Mouse (Mus musculus) embryo, embryonic 9.5 days (tissue): ENCODE measurements around the gene Nfkbil1.

Experiments
- DNase-seq: peaks from one replicate; pipeline ENCODE4 v3.0.0-alpha.2; 2017; ENCODE audit errors: extremely low spot score

Gene Nfkbil1

GRCm38 (mm10) chr17:35204494-35205379 lies 30.9 kb downstream of the Nfkbil1 start, which contains the start of gene Lta:
Gene Lta (minus strand): TSS chr17:35205351.
- no peak for DNase-seq

- DNase-seq: no peak
Observed at GRCm38 (mm10) chr17:35202442-35202841, 33.1 kb downstream of the Nfkbil1 start.

GRCm38 (mm10) chr17:35201787-35202186 lies 33.8 kb downstream of the Nfkbil1 start, which contains the start of gene Tnf:
Gene Tnf (minus strand): TSS chr17:35202007.
- DNase-seq: no peak

GRCm38 (mm10) chr17:35201128-35201527 lies 34.5 kb downstream of the Nfkbil1 start:
- no peak for DNase-seq

GRCm38 (mm10) chr17:35200398-35200797 lies 35.2 kb downstream of the Nfkbil1 start:
- no peak for DNase-seq

GRCm38 (mm10) chr17:35198946-35199345 lies 36.6 kb downstream of the Nfkbil1 start:
- DNase-seq: no peak

GRCm38 (mm10) chr17:35198029-35198428 lies 37.6 kb downstream of the Nfkbil1 start:
- no peak for DNase-seq

GRCm38 (mm10) chr17:35197126-35197525 lies 38.5 kb downstream of the Nfkbil1 start:
- no peak for DNase-seq

- no peak for DNase-seq
Observed at GRCm38 (mm10) chr17:35196321-35196641, 39.3 kb downstream of the Nfkbil1 start.

- peak; percentile 74 for DNase-seq
Observed at GRCm38 (mm10) chr17:35195631-35196320, 39.8 kb downstream of the Nfkbil1 start.

GRCm38 (mm10) chr17:35194844-35195630 lies 40.6 kb downstream of the Nfkbil1 start:
- no peak for DNase-seq

GRCm38 (mm10) chr17:35193881-35194843 lies 41.4 kb downstream of the Nfkbil1 start, which contains the start of gene Ltb:
Gene Ltb (plus strand): TSS chr17:35194439.
- no peak for DNase-seq

- DNase-seq: no peak
Observed at GRCm38 (mm10) chr17:35192924-35193323, 42.7 kb downstream of the Nfkbil1 start.

GRCm38 (mm10) chr17:35191723-35192122 lies 43.9 kb downstream of the Nfkbil1 start:
- no peak for DNase-seq

- DNase-seq: no peak
Observed at GRCm38 (mm10) chr17:35190096-35190495, 45.5 kb downstream of the Nfkbil1 start.

GRCm38 (mm10) chr17:35189186-35189585 lies 46.4 kb downstream of the Nfkbil1 start:
- DNase-seq: no peak

GRCm38 (mm10) chr17:35187959-35188610 lies 47.5 kb downstream of the Nfkbil1 start, which contains the start of gene Lst1:
Gene Lst1 (minus strand): TSS chr17:35188439.
- DNase-seq: no peak

- no peak for DNase-seq
Observed at GRCm38 (mm10) chr17:35187345-35187744, 48.2 kb downstream of the Nfkbil1 start.

- DNase-seq: peak; percentile 60
Observed at GRCm38 (mm10) chr17:35186681-35187080, 48.9 kb downstream of the Nfkbil1 start.
